Mouse (Mus musculus): ENCODE data around the gene Gm10037. TPM values are rescaled to one million over a fixed set of nuclear protein-coding genes. Genes with fewer than 3 reads are reported as not detected.

Gene Gm10037
- polyA plus RNA-seq, 1 experiment from 2014 or later: 4.7 TPM

DNA sequence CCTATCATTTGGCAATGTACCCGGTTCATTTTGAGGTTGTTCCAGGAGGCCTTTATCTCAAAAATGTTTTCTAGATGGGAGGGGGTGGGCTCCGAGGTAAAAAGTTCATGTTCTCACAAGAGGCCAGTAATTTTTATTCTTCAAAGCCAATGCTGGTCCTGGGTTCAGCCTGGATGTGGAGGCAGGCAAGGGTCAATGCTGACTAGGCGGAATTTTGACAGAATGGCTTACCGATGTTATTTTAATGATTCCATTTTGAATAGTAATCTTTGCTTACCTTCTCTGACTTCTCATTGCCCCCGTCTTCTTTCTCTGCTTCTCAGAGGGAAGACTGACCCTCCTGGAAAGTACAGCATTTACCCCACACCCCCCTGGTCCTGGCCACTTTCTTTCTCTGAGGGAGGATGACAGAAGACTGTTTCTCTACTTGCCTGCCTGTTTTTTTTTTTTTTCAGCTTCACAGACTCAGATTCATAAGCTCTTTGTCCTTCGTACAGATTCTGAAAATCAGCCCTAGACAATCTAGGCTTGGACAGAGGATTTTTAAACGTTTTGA is 45.9 kb downstream of the Gm10037 start:
- no peak for ATAC-seq (ENCODE audit: insufficient number of reproducible peaks, low FRiP score, low TSS enrichment, low read depth)
- Histone ChIP-seq H3K4me2 (replicated peaks) (no peak overlapping the region), H3K4me1 (no peaks in the 10 kb centered on the region), H3K36me3 (no peaks in the 10 kb centered on the region), H3K9ac (no peak overlapping the region), H3K27ac (replicated peaks) (no peak overlapping the region), H3K27me3 (no peaks in the 10 kb centered on the region), H3K4me3 (replicated peaks) (no peak overlapping the region), H3K9me3 (replicated peaks) (no peaks in the 10 kb centered on the region)
- WGBS: 59% methylated on average over 6 of the region's 7 CpGs

DNA sequence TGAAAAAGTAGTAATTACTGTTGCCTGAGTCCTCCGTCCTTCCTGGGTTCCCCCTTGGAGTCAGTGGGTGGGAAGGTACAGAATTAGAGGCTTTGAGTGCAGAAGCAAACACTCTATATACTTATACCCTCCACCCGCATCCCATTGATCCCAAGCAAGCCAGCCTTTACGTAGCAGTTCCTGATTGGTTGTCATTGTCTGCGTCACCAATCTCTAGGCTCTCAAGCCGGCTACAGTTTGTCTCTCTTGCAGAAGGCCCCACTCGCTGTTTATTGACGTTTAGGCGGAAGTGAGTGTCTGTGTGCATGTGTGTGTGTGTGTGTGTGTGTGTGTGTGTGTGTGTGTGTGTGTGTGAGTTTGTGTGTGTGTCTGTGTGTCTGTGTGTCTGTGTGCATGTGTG is 53.1 kb downstream of the Gm10037 start:
- 91% methylated on average over 8 of the region's 8 CpGs for WGBS
- Histone ChIP-seq H3K27me3 (no peaks in the 10 kb centered on the region), H3K4me3 (replicated peaks) (no peak overlapping the region), H3K4me1 (no peaks in the 10 kb centered on the region), H3K9me3 (replicated peaks) (0 out of 2 replicates have a peak, but pooled peaks cover 3% of the 10 kb centered on the region), H3K9ac (no peak overlapping the region), H3K4me2 (replicated peaks) (no peak overlapping the region), H3K27ac (replicated peaks) (no peak overlapping the region), H3K36me3 (no peaks in the 10 kb centered on the region)
- no peak for ATAC-seq (ENCODE audit: insufficient number of reproducible peaks, low FRiP score, low TSS enrichment, low read depth)

Other genes with a start within 250 kb of the Gm10037 start
- gene Zfp729b, start 221.4 kb upstream of the Gm10037 start, polyA plus RNA-seq (2015; fragmentation: Nextera tagmentation; extraction: Ambion mirVana): 4.0 and 4.1 TPM in 2 replicates
- not detected in 2 replicates for gene Gm49345, start 193.3 kb upstream of the Gm10037 start, polyA plus RNA-seq (2015; fragmentation: Nextera tagmentation; extraction: Ambion mirVana)
- gene Zfp729a, start 193.3 kb upstream of the Gm10037 start, polyA plus RNA-seq (2015; fragmentation: Nextera tagmentation; extraction: Ambion mirVana): 2.5 and 2.8 TPM in 2 replicates
- 12.5 and 12.8 TPM in 2 replicates for gene Zfp738, start 144.0 kb upstream of the Gm10037 start, polyA plus RNA-seq (2015; fragmentation: Nextera tagmentation; extraction: Ambion mirVana)
- 6.1 and 7.0 TPM in 2 replicates for gene Zfp65, start 101.9 kb upstream of the Gm10037 start, polyA plus RNA-seq (2015; fragmentation: Nextera tagmentation; extraction: Ambion mirVana)
- 4.4 and 4.9 TPM in 2 replicates for gene Zfp85, start 75.9 kb upstream of the Gm10037 start, polyA plus RNA-seq (2015; fragmentation: Nextera tagmentation; extraction: Ambion mirVana)
- gene Zfp493, start 51.4 kb upstream of the Gm10037 start, polyA plus RNA-seq (2015; fragmentation: Nextera tagmentation; extraction: Ambion mirVana): 1.8 and 3.0 TPM in 2 replicates
- 7.2 and 8.3 TPM in 2 replicates for gene Zfp273, start 17.4 kb upstream of the Gm10037 start, polyA plus RNA-seq (2015; fragmentation: Nextera tagmentation; extraction: Ambion mirVana)
- gene BC048507, start 32.2 kb downstream of the Gm10037 start, polyA plus RNA-seq (2015; fragmentation: Nextera tagmentation; extraction: Ambion mirVana): not detected in 2 replicates

Measured in embryonic facial prominence, embryonic 15.5 days (tissue).